Mouse (Mus musculus): ENCODE measurements around the gene Slc9a3r1. TPM values are rescaled to one million over a fixed set of nuclear protein-coding genes. Genes with fewer than 3 reads are reported as not detected.

The Slc9a3r1 gene
- polyA plus RNA-seq (2015; fragmentation: Nextera tagmentation; extraction: Ambion mirVana) = 78.8 and 88.7 TPM in 2 replicates

GRCm38 (mm10) chr11:115162832-115163480 is at the start of gene Slc9a3r1:
TSS of gene Slc9a3r1 (plus strand) at chr11:115163341.
- Histone ChIP-seq H3K36me3 (ENCODE audit: control insufficient read depth, insufficient read depth) (no peaks in the 10 kb centered on the region), H3K9ac (ENCODE audit: low read depth, low read length) (peak within 1 kb of the TSS; percentile 78), H3K27ac (ENCODE audit: low read length) (peak within 1 kb of the TSS; percentile 66), H3K27me3 (ENCODE audit: control insufficient read depth, insufficient read depth, low read depth, low read length) (peaks cover 16% of the 10 kb centered on the region), H3K4me3 (ENCODE audit: low read depth, low read length) (peak within 1 kb of the TSS; percentile 85), H3K4me1 (ENCODE audit: control insufficient read depth, low read depth, low read length) (peaks cover 34% of the 10 kb centered on the region), H3K9me3 (replicated peaks; ENCODE audit: control insufficient read depth, low read length) (no peaks in the 10 kb centered on the region), H3K4me2 (ENCODE audit: low read depth, low read length) (peak within 1 kb of the TSS; percentile 91)
- peak; percentile 94 for ATAC-seq (ENCODE audit: low read depth)
- under 1% methylated on average over 47 of the region's 47 CpGs for WGBS (ENCODE audit: insufficient replicate concordance)

- Histone ChIP-seq H3K9ac (ENCODE audit: low read depth, low read length) (no peak overlapping the region), H3K36me3 (ENCODE audit: control insufficient read depth, insufficient read depth) (no peaks in the 10 kb centered on the region), H3K27me3 (ENCODE audit: control insufficient read depth, insufficient read depth, low read depth, low read length) (no peaks in the 10 kb centered on the region), H3K9me3 (replicated peaks; ENCODE audit: control insufficient read depth, low read length) (no peaks in the 10 kb centered on the region), H3K4me1 (ENCODE audit: control insufficient read depth, low read depth, low read length) (no peaks in the 10 kb centered on the region), H3K27ac (ENCODE audit: low read length) (peak overlapping the region; percentile 29; the same call in 1 of the 2 replicates), H3K4me3 (ENCODE audit: low read depth, low read length) (no peak overlapping the region), H3K4me2 (ENCODE audit: low read depth, low read length) (no peak overlapping the region)
- ATAC-seq (ENCODE audit: low read depth) = no peak
- WGBS (ENCODE audit: insufficient replicate concordance) = 47% methylated on average over 9 of the region's 9 CpGs
Measured at GRCm38 (mm10) chr11:115119409-115119808, 43.7 kb upstream of the Slc9a3r1 start.

GRCm38 (mm10) chr11:115128483-115128882 is 34.7 kb upstream of the Slc9a3r1 start:
- Histone ChIP-seq H3K36me3 (ENCODE audit: control insufficient read depth, insufficient read depth) (no peaks in the 10 kb centered on the region), H3K9me3 (replicated peaks; ENCODE audit: control insufficient read depth, low read length) (no peaks in the 10 kb centered on the region), H3K4me3 (ENCODE audit: low read depth, low read length) (no peak overlapping the region), H3K27ac (ENCODE audit: low read length) (no peak overlapping the region), H3K27me3 (ENCODE audit: control insufficient read depth, insufficient read depth, low read depth, low read length) (no peaks in the 10 kb centered on the region), H3K9ac (ENCODE audit: low read depth, low read length) (no peak overlapping the region), H3K4me1 (ENCODE audit: control insufficient read depth, low read depth, low read length) (no peaks in the 10 kb centered on the region), H3K4me2 (ENCODE audit: low read depth, low read length) (no peak overlapping the region)
- WGBS (ENCODE audit: insufficient replicate concordance) = 24% methylated on average over 4 of the region's 4 CpGs
- ATAC-seq (ENCODE audit: low read depth) = no peak

GRCm38 (mm10) chr11:115129508-115130126 is 33.5 kb upstream of the Slc9a3r1 start:
- 58% methylated on average over 13 of the region's 13 CpGs for WGBS (ENCODE audit: insufficient replicate concordance)
- Histone ChIP-seq H3K4me3 (ENCODE audit: low read depth, low read length) (no peak overlapping the region), H3K9ac (ENCODE audit: low read depth, low read length) (no peak overlapping the region), H3K36me3 (ENCODE audit: control insufficient read depth, insufficient read depth) (no peaks in the 10 kb centered on the region), H3K4me1 (ENCODE audit: control insufficient read depth, low read depth, low read length) (no peaks in the 10 kb centered on the region), H3K27ac (ENCODE audit: low read length) (no peak overlapping the region), H3K27me3 (ENCODE audit: control insufficient read depth, insufficient read depth, low read depth, low read length) (no peaks in the 10 kb centered on the region), H3K9me3 (replicated peaks; ENCODE audit: control insufficient read depth, low read length) (no peaks in the 10 kb centered on the region), H3K4me2 (ENCODE audit: low read depth, low read length) (no peak overlapping the region)
- ATAC-seq (ENCODE audit: low read depth) = no peak

- H3K4me3 ChIP-seq (ENCODE audit: low read depth, low read length) = no peak overlapping the region; the same call in 1 of the 2 replicates
- H3K27ac ChIP-seq (ENCODE audit: low read length) = no peak overlapping the region
- H3K9ac ChIP-seq (ENCODE audit: low read depth, low read length) = no peak overlapping the region
- H3K4me2 ChIP-seq (ENCODE audit: low read depth, low read length) = no peak overlapping the region
- no peaks in the 10 kb centered on the region for H3K27me3 ChIP-seq (ENCODE audit: control insufficient read depth, insufficient read depth, low read depth, low read length)
- WGBS (ENCODE audit: insufficient replicate concordance) = 67% methylated on average over 8 of the region's 8 CpGs
- H3K4me1 ChIP-seq (ENCODE audit: control insufficient read depth, low read depth, low read length) = no peaks in the 10 kb centered on the region
- no peak for ATAC-seq (ENCODE audit: low read depth)
- H3K36me3 ChIP-seq (ENCODE audit: control insufficient read depth, insufficient read depth) = no peaks in the 10 kb centered on the region
- H3K9me3 ChIP-seq (replicated peaks; ENCODE audit: control insufficient read depth, low read length) = no peaks in the 10 kb centered on the region
Measured at GRCm38 (mm10) chr11:115131768-115132381, 31.3 kb upstream of the Slc9a3r1 start.

GRCm38 (mm10) chr11:115133800-115134199 is 29.3 kb upstream of the Slc9a3r1 start, which contains the start of gene Cd300lf:
TSS of gene Cd300lf (minus strand) at chr11:115133992.
- 8% methylated on average over 8 of the region's 8 CpGs for WGBS (ENCODE audit: insufficient replicate concordance)
- H3K27ac ChIP-seq (ENCODE audit: low read length) = peak within 1 kb of the TSS; percentile 74
- H3K9ac ChIP-seq (ENCODE audit: low read depth, low read length) = no peak within 1 kb of the TSS

GRCm38 (mm10) chr11:115138597-115139262 is 24.4 kb upstream of the Slc9a3r1 start:
- Histone ChIP-seq H3K4me2 (ENCODE audit: low read depth, low read length) (no peak overlapping the region), H3K36me3 (ENCODE audit: control insufficient read depth, insufficient read depth) (no peaks in the 10 kb centered on the region), H3K9me3 (replicated peaks; ENCODE audit: control insufficient read depth, low read length) (no peaks in the 10 kb centered on the region), H3K27ac (ENCODE audit: low read length) (peak overlapping the region; percentile 43; the same call in 1 of the 2 replicates), H3K4me1 (ENCODE audit: control insufficient read depth, low read depth, low read length) (no peaks in the 10 kb centered on the region), H3K4me3 (ENCODE audit: low read depth, low read length) (no peak overlapping the region), H3K9ac (ENCODE audit: low read depth, low read length) (no peak overlapping the region), H3K27me3 (ENCODE audit: control insufficient read depth, insufficient read depth, low read depth, low read length) (no peaks in the 10 kb centered on the region)
- ATAC-seq (ENCODE audit: low read depth) = peak; percentile 45; the same call in 1 of the 2 replicates
- WGBS (ENCODE audit: insufficient replicate concordance) = 40% methylated on average over 5 of the region's 5 CpGs

More at GRCm38 (mm10) chr11:115133800-115134199, 29.3 kb upstream of the Slc9a3r1 start, which contains the start of gene Cd300lf:
- H3K27me3 ChIP-seq (ENCODE audit: control insufficient read depth, insufficient read depth, low read depth, low read length) = no peaks in the 10 kb centered on the region
- H3K4me3 ChIP-seq (ENCODE audit: low read depth, low read length) = peak within 1 kb of the TSS; percentile 31
- no peaks in the 10 kb centered on the region for H3K9me3 ChIP-seq (replicated peaks; ENCODE audit: control insufficient read depth, low read length)
- ATAC-seq (ENCODE audit: low read depth) = no peak
- no peak within 1 kb of the TSS for H3K4me2 ChIP-seq (ENCODE audit: low read depth, low read length)
- H3K4me1 ChIP-seq (ENCODE audit: control insufficient read depth, low read depth, low read length) = no peaks in the 10 kb centered on the region
- H3K36me3 ChIP-seq (ENCODE audit: control insufficient read depth, insufficient read depth) = no peaks in the 10 kb centered on the region

- 26% methylated on average over 2 of the region's 2 CpGs for WGBS (ENCODE audit: insufficient replicate concordance)
- H3K4me3 ChIP-seq (ENCODE audit: low read depth, low read length) = no peak overlapping the region
- no peak for ATAC-seq (ENCODE audit: low read depth)
Measured at GRCm38 (mm10) chr11:115141970-115142369, 21.2 kb upstream of the Slc9a3r1 start.

More at GRCm38 (mm10) chr11:115141970-115142369, 21.2 kb upstream of the Slc9a3r1 start:
- no peaks in the 10 kb centered on the region for H3K9me3 ChIP-seq (replicated peaks; ENCODE audit: control insufficient read depth, low read length)
- no peaks in the 10 kb centered on the region for H3K27me3 ChIP-seq (ENCODE audit: control insufficient read depth, insufficient read depth, low read depth, low read length)
- no peak overlapping the region for H3K27ac ChIP-seq (ENCODE audit: low read length)
- no peak overlapping the region for H3K4me2 ChIP-seq (ENCODE audit: low read depth, low read length)
- H3K9ac ChIP-seq (ENCODE audit: low read depth, low read length) = no peak overlapping the region
- H3K4me1 ChIP-seq (ENCODE audit: control insufficient read depth, low read depth, low read length) = no peaks in the 10 kb centered on the region
- H3K36me3 ChIP-seq (ENCODE audit: control insufficient read depth, insufficient read depth) = no peaks in the 10 kb centered on the region

All from liver, embryonic 16.5 days (tissue).